Mouse (Mus musculus) embryonic facial prominence, embryonic 10.5 days (tissue): ENCODE data around the gene Dnajb13. TPM values are rescaled to one million over a fixed set of nuclear protein-coding genes. Genes with fewer than 3 reads are reported as not detected.

Experiments used
- DNase-seq: peaks from one replicate; pipeline ENCODE4 v3.0.0-alpha.2; 2017; ENCODE audit warnings: low spot score
- H3K27ac ChIP-seq: fragments of 300-500 bp; sonication (generic); replicated peaks from 2 replicates; pipeline ENCODE4 v1.5.1; 2016; ENCODE audit warnings: mild to moderate bottlenecking
- H3K27me3 ChIP-seq: fragments of 300-500 bp; sonication (generic); replicated peaks from 2 replicates; pipeline ENCODE4 v1.6.1; 2016; ENCODE audit warnings: low read depth, mild to moderate bottlenecking; ENCODE audit not compliant: poor library complexity, severe bottlenecking
- H3K36me3 ChIP-seq: fragments of 300-500 bp; sonication (generic); replicated peaks from 2 replicates; pipeline ENCODE4 v1.6.1; 2016; ENCODE audit warnings: mild to moderate bottlenecking, moderate library complexity
- H3K4me1 ChIP-seq: fragments of 300-500 bp; sonication (generic); 2 replicates; pipeline ENCODE4 v1.6.1; 2016
- H3K4me3 ChIP-seq: fragments of 300-500 bp; sonication (generic); 2 replicates; pipeline ENCODE4 v1.5.1; 2016; ENCODE audit warnings: mild to moderate bottlenecking, moderate library complexity
- H3K9me3 ChIP-seq: fragments of 300-500 bp; sonication (generic); 2 replicates; pipeline ENCODE4 v1.6.1; 2016; ENCODE audit warnings: mild to moderate bottlenecking
- WGBS: fragments of 180-500 bp; shearing (Covaris S2); methylation state at CpG from one replicate; pipeline ENCODE4 v1.1.7; 2016; 5-methylcytosine and 5-hydroxymethylcytosine counted together
- polyA plus RNA-seq: library from polyadenylated mRNA; unstranded; fragments of >200 nt; fragmentation: Nextera tagmentation; extraction: Ambion mirVana; gene quantifications from 2 replicates; pipeline ENCODE4 v1.2.1, GENCODE M21; 2016

Dnajb13 gene
- polyA plus RNA-seq, 1 experiment from 2014 or later = 0.27 TPM

DNA sequence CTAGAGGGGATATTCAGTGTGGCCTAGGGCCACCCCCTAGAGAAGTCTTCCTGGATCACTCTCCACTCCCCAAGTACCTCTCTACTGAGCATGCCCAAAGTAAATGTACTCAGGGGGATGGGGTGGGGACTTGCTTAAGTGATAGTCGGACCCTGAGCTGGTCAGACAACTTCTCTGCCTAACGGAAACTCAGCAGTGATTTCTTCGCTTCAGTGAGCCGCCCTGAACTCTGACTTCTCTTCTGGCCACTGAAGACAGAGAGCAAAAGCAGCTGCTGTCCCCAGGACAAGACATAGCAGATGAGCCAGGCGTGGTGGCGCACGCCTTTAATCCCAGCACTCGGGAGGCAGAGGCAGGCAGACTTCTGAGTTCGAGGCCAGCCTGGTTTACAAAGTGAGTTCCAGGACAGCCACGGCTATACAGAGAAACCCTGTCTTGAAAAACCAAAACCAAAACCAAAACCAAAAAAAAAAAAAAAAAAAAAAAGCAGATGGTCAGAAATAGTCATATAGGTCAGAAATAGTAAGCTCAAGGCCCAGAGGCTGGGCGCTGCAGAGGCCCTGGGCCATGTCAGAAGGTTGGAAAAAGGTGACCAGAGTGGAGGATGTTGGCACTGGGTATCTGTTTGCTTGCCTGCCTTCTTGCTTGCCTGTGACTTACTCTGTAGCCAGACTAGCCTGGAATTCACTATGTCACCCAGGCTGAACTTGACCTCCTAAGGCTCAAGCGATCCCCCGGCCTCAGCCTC, 9.8 kb downstream of the Dnajb13 start:
- DNase-seq = no peak
- WGBS = 89% methylated on average over 13 of the region's 13 CpGs
- Histone ChIP-seq H3K27ac (no peak overlapping the region), H3K36me3 (peaks cover 6% of the 10 kb centered on the region), H3K27me3 (no peaks in the 10 kb centered on the region; the same call in 1 of the 2 replicates), H3K4me3 (no peak overlapping the region), H3K4me1 (peaks cover 14% of the 10 kb centered on the region; the same call in 1 of the 2 replicates), H3K9me3 (no peaks in the 10 kb centered on the region)

DNA sequence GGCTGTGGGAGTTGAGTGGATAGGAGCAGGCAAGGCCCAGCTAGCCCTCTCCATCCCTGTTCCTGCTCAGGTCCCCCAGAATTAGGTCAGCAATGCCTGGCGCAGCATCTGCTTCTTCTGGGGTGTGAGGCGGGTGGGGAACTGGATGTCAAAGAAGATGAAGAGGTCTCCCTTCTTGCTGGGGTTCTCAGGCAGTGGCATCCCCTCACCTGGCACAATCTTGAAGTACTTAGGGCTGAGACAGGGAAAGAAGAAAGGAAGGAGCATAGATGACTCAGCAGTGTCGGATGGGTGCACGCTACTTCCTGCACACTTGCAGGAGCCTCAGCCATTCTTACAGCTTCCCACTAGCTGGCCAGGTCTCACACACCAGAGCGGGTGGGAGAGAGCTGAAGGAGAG, 11.7 kb downstream of the Dnajb13 start:
- no peak overlapping the region for H3K4me3 ChIP-seq
- H3K4me1 ChIP-seq = peaks cover 15% of the 10 kb centered on the region
- H3K27me3 ChIP-seq = no peaks in the 10 kb centered on the region; the same call in 1 of the 2 replicates
- no peak overlapping the region for H3K27ac ChIP-seq
- H3K9me3 ChIP-seq = no peaks in the 10 kb centered on the region
- peaks cover 24% of the 10 kb centered on the region for H3K36me3 ChIP-seq
- DNase-seq = no peak
- 90% methylated on average over 5 of the region's 5 CpGs for WGBS

DNA sequence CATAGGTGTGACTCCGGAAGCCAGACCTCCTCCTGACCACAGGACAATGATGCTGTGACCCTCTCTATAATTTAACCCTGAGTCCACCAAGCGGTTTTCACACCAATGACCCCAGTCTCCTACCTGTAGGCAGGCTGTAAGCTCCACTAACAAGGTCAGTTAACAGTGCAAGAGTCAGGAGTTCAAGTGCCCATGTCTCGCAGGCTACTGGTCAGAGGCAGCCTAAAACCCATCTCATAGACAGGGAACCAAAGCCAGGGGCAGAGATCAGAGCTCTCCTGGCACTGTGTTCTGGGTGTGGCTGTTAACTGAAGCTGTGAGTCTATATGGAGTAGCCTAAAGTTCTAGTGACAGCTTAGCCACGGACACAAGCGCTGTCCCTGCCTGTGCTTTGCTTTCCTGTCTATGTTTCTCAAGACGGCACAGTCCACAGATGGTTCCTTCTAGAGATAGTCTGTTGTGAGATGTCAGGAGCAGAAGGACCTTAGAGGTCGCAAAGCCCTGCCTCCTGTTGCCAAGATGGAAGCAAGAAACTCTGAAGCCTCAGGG, 12.3 kb downstream of the Dnajb13 start:
- no peak overlapping the region for H3K4me3 ChIP-seq
- H3K9me3 ChIP-seq = no peaks in the 10 kb centered on the region
- H3K36me3 ChIP-seq = peaks cover 30% of the 10 kb centered on the region
- no peak overlapping the region for H3K27ac ChIP-seq
- DNase-seq = no peak
- 88% methylated on average over 7 of the region's 7 CpGs for WGBS
- H3K27me3 ChIP-seq = no peaks in the 10 kb centered on the region; the same call in 1 of the 2 replicates
- peaks cover 21% of the 10 kb centered on the region for H3K4me1 ChIP-seq

DNA sequence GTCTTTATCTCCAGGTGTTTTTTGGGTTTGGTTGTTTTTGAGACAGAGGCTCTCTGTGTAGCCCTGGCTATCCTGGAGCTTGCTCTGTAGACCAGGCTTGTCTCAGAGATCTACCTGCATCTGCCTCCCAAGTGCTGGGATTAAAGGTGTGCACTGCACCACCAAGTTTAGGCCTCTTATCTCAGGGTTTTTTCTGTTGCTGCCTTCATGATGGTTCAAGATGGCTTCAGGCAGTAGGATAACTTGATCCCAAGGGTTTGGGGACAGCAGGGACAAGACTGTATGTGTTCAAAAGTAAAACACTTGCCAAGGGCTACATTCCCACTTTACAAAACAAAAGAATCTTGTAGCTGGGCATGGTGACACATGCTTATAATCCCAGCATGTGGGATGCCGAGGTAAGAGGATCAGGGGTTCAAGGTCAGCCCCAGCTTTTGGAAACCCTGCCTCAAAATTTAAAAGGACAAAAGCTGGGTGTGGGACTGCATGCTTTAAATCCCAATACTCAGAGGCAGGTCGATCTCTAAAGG, 12.9 kb downstream of the Dnajb13 start:
- H3K27ac ChIP-seq = no peak overlapping the region
- H3K27me3 ChIP-seq = no peaks in the 10 kb centered on the region; the same call in 1 of the 2 replicates
- peaks cover 36% of the 10 kb centered on the region for H3K36me3 ChIP-seq
- WGBS = 67% methylated on average over 2 of the region's 2 CpGs
- H3K4me3 ChIP-seq = no peak overlapping the region
- H3K4me1 ChIP-seq = peaks cover 22% of the 10 kb centered on the region
- no peak for DNase-seq
- H3K9me3 ChIP-seq = no peaks in the 10 kb centered on the region

DNA sequence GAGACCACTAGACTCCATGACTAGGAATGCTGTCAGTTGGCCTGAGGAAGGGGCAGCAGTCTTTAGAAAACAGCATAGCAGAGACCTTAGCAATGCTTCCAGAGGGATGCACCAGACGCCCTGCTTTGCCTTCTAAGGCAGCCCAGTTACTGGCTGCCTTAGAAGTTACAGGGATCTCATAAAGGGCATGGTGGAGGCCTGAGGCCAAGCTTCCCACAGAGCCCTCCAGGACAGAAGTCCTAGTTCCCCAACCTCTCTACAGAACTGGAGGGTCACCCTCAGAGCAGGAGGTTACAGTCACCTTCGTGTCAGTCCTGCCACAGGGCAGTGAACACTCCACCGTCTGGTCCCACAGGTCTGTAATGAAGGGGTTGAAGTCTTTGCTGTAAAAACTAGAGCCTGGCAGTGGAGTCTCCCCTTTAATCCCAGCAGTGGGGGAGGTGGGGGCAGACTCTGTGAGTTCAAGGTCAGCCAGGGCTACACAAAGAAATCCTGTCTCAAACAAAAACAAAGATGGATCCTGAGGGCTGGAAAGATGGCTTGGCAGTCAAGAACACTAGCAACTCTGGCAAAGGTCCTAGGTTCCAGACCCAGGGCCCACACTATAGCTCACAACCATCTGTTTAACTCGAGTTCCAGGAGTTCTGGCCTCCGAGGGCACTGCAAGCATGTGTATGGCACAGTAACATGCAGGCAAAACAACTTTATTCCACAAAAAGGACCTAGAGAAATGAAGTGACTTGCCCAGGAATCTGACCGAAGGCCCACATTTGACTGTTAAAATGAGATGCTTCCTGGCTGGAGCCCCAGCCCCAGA, 13.5 kb downstream of the Dnajb13 start:
- Histone ChIP-seq H3K4me1 (peaks cover 29% of the 10 kb centered on the region), H3K4me3 (no peak overlapping the region), H3K36me3 (peaks cover 41% of the 10 kb centered on the region), H3K9me3 (no peaks in the 10 kb centered on the region), H3K27ac (0 out of 2 replicates have a peak overlapping the region, but pooled peaks have one; percentile 40), H3K27me3 (no peaks in the 10 kb centered on the region)
- 69% methylated on average over 6 of the region's 6 CpGs for WGBS
- DNase-seq = no peak

DNA sequence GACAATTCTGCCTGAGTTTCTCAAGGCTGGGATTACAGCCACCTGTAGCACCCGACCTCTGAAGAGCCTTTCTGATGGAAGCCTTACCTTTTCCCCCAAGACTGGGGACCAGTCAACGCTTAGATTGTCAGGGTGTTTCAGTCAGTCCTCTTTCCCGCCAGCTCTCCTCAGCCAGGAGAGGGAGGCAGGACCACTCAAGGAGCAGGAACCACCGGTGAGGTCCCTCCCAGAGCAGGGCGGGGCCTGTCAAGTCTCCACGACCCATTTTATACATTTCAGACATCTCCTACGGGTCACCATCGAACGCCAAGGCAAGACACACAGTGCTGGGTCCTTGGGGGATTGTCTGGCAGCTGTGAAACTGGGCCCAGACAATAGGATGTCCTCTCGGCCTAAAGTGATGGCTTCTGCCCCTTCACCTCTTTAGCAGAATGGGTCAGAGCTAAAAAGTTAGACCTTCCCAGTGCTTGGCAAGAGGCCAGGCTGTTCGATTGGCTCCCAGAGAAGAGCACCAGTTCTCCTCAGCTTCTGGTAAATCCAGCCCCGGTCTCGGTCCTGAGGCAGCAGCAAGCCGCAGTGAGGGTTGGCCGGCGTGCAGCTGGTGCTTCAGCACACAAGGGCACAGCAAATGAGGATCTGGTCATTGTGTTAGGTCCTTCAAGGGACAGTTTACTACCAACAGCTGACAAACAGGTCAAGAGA, 14.3 kb downstream of the Dnajb13 start:
- H3K4me3 ChIP-seq = no peak overlapping the region
- WGBS = 76% methylated on average over 16 of the region's 16 CpGs
- no peak overlapping the region; the same call in 1 of the 2 replicates for H3K27ac ChIP-seq
- peaks cover 41% of the 10 kb centered on the region for H3K36me3 ChIP-seq
- no peaks in the 10 kb centered on the region for H3K9me3 ChIP-seq
- H3K27me3 ChIP-seq = no peaks in the 10 kb centered on the region
- no peak for DNase-seq
- H3K4me1 ChIP-seq = peaks cover 37% of the 10 kb centered on the region

DNA sequence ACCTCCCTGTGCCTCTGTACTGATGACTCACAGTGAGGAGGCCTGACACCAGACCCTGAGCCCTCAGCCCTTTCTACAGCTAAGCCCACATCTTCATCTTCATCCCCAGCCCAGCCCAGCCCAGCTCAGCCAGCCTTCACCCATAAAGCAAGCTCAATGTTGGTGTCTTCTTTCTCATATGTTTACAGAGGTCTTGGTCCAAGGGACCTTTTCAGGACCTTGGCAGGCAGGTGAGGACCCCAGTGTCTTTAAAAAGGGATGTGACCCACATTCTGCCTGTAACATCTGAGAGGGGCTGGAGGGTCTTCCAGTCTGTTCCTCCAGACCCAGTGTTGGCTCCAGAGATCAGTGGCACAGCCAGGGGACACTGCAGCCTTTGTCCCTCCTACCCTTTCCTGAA, 15.3 kb downstream of the Dnajb13 start:
- peaks cover 46% of the 10 kb centered on the region for H3K4me1 ChIP-seq
- H3K27ac ChIP-seq = no peak overlapping the region
- DNase-seq = no peak
- H3K36me3 ChIP-seq = peaks cover 41% of the 10 kb centered on the region
- peaks cover 2% of the 10 kb centered on the region; the same call in 1 of the 2 replicates for H3K27me3 ChIP-seq
- H3K4me3 ChIP-seq = no peak overlapping the region
- H3K9me3 ChIP-seq = no peaks in the 10 kb centered on the region

DNA sequence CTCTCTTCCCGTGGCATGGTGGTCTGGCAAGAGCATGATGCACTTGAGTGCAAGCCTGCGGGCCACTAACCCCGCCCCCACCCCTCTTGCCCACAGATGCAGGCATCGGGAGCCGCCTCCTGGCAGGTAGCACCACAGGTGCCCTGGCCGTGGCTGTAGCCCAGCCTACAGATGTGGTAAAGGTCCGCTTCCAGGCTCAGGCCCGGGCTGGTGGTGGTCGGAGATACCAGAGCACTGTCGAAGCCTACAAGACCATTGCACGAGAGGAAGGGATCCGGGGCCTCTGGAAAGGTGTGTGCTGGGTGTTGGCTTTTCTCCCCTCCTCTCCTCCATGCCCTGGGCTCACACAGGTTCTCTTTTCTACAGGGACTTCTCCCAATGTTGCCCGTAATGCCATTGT, 16.8 kb downstream of the Dnajb13 start:
- Histone ChIP-seq H3K36me3 (peaks cover 41% of the 10 kb centered on the region), H3K27ac (no peak overlapping the region), H3K27me3 (peaks cover 16% of the 10 kb centered on the region; the same call in 1 of the 2 replicates), H3K4me1 (peaks cover 61% of the 10 kb centered on the region), H3K4me3 (no peak overlapping the region), H3K9me3 (no peaks in the 10 kb centered on the region)
- WGBS = 90% methylated on average over 13 of the region's 13 CpGs
- DNase-seq = no peak

DNA sequence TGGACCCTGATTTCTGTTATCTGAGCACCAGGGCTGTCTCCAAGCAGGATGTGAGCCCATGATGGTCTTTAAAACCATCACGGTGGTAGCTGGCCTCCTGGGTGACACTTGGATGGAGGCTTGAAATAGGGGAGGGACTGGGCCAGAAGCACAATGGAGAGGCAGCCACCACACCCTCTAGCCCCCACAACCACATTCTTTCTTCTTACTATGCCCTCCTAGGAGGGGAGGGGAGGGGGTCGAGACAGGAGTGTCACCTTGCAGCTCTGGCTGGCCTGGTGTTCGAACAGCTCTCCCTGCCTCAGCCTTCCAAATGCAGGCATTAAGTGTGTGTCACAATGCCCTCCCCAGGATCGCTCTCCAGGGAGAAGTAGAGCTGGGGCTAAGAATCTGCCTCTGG, 17.4 kb downstream of the Dnajb13 start:
- WGBS = 79% methylated on average over 4 of the region's 4 CpGs
- peaks cover 67% of the 10 kb centered on the region for H3K4me1 ChIP-seq

DNA sequence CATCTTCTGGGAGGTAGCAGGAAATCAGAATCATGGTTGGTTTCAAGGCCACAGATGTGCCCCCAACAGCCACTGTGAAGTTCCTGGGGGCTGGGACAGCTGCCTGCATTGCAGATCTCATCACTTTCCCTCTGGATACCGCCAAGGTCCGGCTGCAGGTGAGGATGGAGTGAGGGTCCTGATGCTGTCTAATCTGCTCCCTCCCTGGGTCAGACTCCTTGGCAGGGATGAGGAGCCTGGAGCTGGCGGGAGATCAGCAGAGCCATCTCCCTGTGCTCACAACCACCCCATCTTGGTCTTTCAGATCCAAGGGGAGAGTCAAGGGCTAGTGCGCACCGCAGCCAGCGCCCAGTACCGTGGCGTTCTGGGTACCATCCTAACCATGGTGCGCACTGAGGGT, 18.0 kb downstream of the Dnajb13 start:
- H3K4me3 ChIP-seq = no peak overlapping the region

More for the DNA sequence above, 17.4 kb downstream of the Dnajb13 start:
- no peaks in the 10 kb centered on the region for H3K9me3 ChIP-seq
- no peak overlapping the region for H3K4me3 ChIP-seq
- H3K27ac ChIP-seq = no peak overlapping the region; the same call in 1 of the 2 replicates
- no peak for DNase-seq
- H3K27me3 ChIP-seq = peaks cover 22% of the 10 kb centered on the region
- peaks cover 41% of the 10 kb centered on the region for H3K36me3 ChIP-seq

DNA sequence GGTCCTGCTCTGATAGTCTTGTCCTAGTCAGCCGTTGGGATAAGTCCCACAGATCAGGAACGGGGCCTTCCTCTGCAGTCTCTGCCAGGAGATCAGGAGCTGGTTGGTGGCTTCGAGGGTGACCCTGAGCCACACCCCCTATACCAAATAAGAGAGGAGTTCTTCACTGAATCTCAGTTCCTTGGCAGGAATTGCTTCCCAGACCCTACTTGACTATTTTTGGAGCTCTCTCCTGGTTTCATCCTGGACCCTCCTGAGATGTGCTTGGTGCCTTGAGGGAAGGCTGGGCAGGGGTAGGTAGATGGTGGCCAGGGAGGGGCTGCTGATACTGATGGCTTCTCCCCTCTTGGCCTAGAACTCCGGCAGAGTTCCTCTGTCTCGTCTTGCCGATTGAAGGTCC, 18.4 kb downstream of the Dnajb13 start:
- peak overlapping the region; percentile 64; the same call in 1 of the 2 replicates for H3K4me3 ChIP-seq
- 84% methylated on average over 6 of the region's 6 CpGs for WGBS
- peaks cover 68% of the 10 kb centered on the region for H3K4me1 ChIP-seq
- H3K36me3 ChIP-seq = peaks cover 41% of the 10 kb centered on the region
- H3K27ac ChIP-seq = peak overlapping the region; percentile 86
- H3K27me3 ChIP-seq = peaks cover 30% of the 10 kb centered on the region
- no peak for DNase-seq
- no peaks in the 10 kb centered on the region for H3K9me3 ChIP-seq

More for the DNA sequence above, 18.0 kb downstream of the Dnajb13 start:
- Histone ChIP-seq H3K4me1 (peaks cover 69% of the 10 kb centered on the region), H3K9me3 (no peaks in the 10 kb centered on the region), H3K27me3 (peaks cover 28% of the 10 kb centered on the region), H3K36me3 (peaks cover 41% of the 10 kb centered on the region), H3K27ac (peak overlapping the region; percentile 86)
- 98% methylated on average over 9 of the region's 9 CpGs for whole genome bisulfite sequencing
- DNase-seq = no peak
